Mouse (Mus musculus) E14TG2a.4 (cell line): ENCODE measurements around the gene Erich2.

Source experiments
- CTCF ChIP-seq: conservative IDR thresholded peaks from 2 replicates; pipeline ENCODE4 v1.5.1; 2014; ENCODE audit warnings: low read length
- NANOG ChIP-seq: IDR thresholded peaks from 2 replicates; pipeline ENCODE4 v1.6.1; 2014; ENCODE audit warnings: borderline replicate concordance, low read length, mixed read lengths
- POU5F1 ChIP-seq: IDR thresholded peaks from 2 replicates; pipeline ENCODE4 v1.6.1; 2014; ENCODE audit warnings: low read length, borderline replicate concordance

DNA sequence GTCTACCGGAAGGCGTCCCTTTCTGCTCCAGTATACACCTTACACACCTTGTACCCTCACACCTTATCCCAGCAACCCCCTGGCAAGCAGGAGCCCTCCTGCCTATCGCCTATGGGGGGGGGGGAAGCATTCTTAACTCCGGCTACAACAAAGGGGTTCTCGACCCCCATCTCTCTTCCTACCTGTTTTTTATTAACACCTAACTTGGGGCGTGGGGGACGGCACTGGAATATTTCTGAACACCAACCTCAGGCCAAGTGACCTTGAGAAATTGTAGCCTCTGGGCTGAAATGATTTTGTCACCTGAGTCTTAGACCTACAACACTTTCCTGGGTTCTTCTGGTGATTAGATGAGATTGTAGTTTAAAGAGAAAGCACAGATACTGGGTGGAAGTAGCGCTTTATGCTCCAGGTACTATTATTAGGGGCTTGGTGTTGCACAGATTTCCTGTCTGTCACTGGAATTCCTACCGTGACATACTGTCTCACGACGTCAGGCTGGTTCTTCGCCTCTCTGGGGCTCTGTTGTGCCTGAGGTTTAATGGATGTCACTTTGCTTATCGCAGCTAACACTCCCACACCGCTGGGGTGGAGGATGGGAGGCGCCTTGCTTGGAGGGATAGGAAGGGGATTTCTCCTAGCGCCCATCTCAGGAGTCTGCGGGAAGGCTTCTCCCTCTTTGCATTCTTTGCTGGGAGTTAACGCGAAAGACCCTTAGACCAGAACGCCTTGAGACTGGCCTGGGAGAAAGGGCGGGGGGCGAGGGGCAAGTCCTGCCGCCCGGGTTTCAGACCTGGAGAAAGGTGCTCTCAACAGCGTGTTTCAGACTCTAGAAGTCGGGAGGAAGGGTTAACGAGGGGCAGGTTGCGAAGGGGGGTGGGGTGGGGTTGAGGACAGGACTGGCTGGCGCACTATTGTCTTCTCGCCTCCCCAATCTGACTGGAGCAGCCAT, 57.3 kb downstream of the Erich2 start:
- TF ChIP-seq CTCF = no peak
- TF ChIP-seq POU5F1 = no peak
- TF ChIP-seq NANOG = no peak
